Mouse (Mus musculus) stomach, embryonic 15.5 days (tissue): Measurements from ENCODE around the gene Hdac7. TPM values are rescaled to one million over a fixed set of nuclear protein-coding genes. Genes with fewer than 3 reads are reported as not detected.

ENCODE experiments used
- ATAC-seq: fragments of 200-750 bp; cut with Nextera tagmentation; 2 replicates; pipeline ENCODE4 v1.8.0; 2017; ENCODE audit warnings: low read depth, moderate number of reproducible peaks, moderate TSS enrichment; ENCODE audit not compliant: insufficient read depth, low FRiP score
- H3K27ac ChIP-seq: fragments of 300-500 bp; sonication (generic); 2 replicates; pipeline ENCODE4 v1.5.1; 2015; ENCODE audit warnings: mild to moderate bottlenecking, inconsistent platforms
- H3K27me3 ChIP-seq: fragments of 300-500 bp; sonication (generic); replicated peaks from 2 replicates; pipeline ENCODE4 v1.6.1; 2015; ENCODE audit warnings: inconsistent platforms
- H3K36me3 ChIP-seq: fragments of 300-500 bp; sonication (generic); 2 replicates; pipeline ENCODE4 v1.6.1; 2015; ENCODE audit warnings: inconsistent platforms
- H3K4me1 ChIP-seq: fragments of 300-500 bp; sonication (generic); 2 replicates; pipeline ENCODE4 v1.6.1; 2015; ENCODE audit warnings: inconsistent platforms
- H3K4me2 ChIP-seq: fragments of 300-500 bp; sonication (generic); 2 replicates; pipeline ENCODE4 v1.6.1; 2015; ENCODE audit warnings: mild to moderate bottlenecking, inconsistent platforms
- H3K4me3 ChIP-seq: fragments of 300-500 bp; sonication (generic); replicated peaks from 2 replicates; pipeline ENCODE4 v1.5.1; 2015; ENCODE audit warnings: inconsistent platforms
- H3K9ac ChIP-seq: fragments of 300-500 bp; sonication (generic); 2 replicates; pipeline ENCODE4 v1.6.1; 2015; ENCODE audit warnings: inconsistent platforms
- H3K9me3 ChIP-seq: fragments of 300-500 bp; sonication (generic); 2 replicates; pipeline ENCODE4 v1.6.1; 2016; ENCODE audit warnings: inconsistent platforms
- WGBS: fragments of 180-500 bp; shearing (Covaris S2); methylation state at CpG from one replicate; pipeline ENCODE4 v1.1.7; 2015; 5-methylcytosine and 5-hydroxymethylcytosine counted together
- polyA plus RNA-seq: library from polyadenylated mRNA; unstranded; fragments of >200 nt; fragmentation: Nextera tagmentation; extraction: Ambion mirVana; gene quantifications from 2 replicates; pipeline ENCODE4 v1.2.1, GENCODE M21; 2015

Hdac7 gene
- polyA plus RNA-seq, 1 experiment from 2014 or later, result 22.1 TPM

DNA sequence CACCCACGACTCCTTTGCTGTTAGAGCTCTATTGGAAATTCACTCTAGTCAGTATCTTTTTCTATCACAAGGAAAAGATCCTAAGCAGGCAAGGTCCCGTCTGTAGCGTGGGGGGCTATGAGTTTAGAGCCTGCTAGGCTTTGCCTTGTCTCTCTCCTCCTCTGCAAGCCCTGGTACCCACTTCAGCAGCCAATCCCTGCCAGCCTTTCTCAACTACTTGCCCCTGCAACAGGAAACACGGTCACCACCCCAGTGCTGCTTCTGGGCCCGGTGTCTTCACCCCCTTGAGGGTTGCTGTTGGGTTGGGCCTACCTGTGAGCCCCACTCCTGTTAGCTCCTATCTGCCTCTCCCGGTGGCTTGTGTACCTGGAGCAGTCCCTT, 22.3 kb downstream of the Hdac7 start:
- WGBS, result 67% methylated on average over 6 of the region's 6 CpGs
- H3K4me2 ChIP-seq, result no peak overlapping the region
- no peak overlapping the region for H3K4me3 ChIP-seq
- H3K27me3 ChIP-seq, result no peaks in the 10 kb centered on the region
- H3K4me1 ChIP-seq, result peaks cover 58% of the 10 kb centered on the region
- peak overlapping the region; percentile 65 for H3K27ac ChIP-seq
- no peak for ATAC-seq
- H3K9me3 ChIP-seq, result no peaks in the 10 kb centered on the region
- H3K9ac ChIP-seq, result no peak overlapping the region
- H3K36me3 ChIP-seq, result no peaks in the 10 kb centered on the region

DNA sequence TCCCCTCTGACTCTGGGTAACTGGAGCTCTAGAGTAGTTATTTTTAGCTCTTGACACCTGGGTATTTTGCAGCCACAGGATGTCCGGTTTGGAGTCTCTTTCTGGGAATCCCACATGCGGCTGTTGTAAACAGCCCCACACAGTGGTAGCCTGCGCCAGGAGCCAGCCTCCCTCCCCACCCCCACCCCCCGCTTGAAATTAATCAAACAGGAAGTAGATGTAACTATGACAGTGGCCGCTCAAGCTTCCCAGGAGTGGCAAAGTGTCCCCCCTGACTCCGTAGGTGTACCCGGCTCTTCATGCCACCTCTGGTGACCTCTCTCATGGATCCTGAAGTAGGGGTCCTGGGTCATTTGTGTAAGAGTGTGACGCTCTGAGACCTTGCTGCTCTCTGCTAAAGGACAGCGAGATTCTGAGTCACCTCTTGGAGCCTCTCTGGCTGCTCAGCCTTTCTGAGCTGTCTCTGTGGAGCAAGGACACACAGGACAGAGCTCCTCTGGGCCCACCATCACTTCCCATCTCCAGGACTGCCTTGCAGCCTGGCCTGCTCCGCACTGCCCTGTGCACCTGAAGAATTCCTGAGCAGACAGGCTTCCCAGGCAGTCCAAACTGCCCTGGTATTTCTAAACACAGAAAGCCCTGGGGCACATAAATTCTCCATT, 22.9 kb downstream of the Hdac7 start:
- H3K36me3 ChIP-seq, result no peaks in the 10 kb centered on the region
- peaks cover 53% of the 10 kb centered on the region for H3K4me1 ChIP-seq
- WGBS, result 30% methylated on average over 10 of the region's 10 CpGs
- no peak for ATAC-seq
- peak overlapping the region; percentile 65 for H3K27ac ChIP-seq
- no peak overlapping the region for H3K9ac ChIP-seq
- H3K9me3 ChIP-seq, result no peaks in the 10 kb centered on the region
- H3K27me3 ChIP-seq, result no peaks in the 10 kb centered on the region
- H3K4me3 ChIP-seq, result no peak overlapping the region
- peak overlapping the region; percentile 11; the same call in 1 of the 2 replicates for H3K4me2 ChIP-seq

DNA sequence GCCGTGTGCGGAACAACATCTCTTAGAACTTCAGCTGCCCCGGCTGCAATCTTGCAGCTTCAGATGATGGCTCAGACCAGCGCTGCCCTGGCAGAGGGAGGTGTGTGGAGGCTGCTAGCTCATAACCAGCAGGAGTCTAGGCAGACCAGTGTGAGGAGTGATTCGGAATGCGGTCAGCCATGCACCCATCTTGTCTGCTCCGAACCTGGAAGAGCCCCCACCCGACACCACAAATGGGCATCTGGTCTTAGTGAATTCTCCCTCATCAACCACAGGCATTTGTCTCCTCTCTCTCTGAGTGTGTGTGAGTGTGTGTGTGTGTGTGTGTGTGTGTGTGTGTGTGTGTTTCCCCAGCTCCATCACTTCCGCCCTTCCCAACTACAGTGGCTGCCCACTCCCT, 24.4 kb downstream of the Hdac7 start:
- 81% methylated on average over 9 of the region's 9 CpGs for WGBS
- H3K27ac ChIP-seq, result no peak overlapping the region
- ATAC-seq, result no peak

DNA sequence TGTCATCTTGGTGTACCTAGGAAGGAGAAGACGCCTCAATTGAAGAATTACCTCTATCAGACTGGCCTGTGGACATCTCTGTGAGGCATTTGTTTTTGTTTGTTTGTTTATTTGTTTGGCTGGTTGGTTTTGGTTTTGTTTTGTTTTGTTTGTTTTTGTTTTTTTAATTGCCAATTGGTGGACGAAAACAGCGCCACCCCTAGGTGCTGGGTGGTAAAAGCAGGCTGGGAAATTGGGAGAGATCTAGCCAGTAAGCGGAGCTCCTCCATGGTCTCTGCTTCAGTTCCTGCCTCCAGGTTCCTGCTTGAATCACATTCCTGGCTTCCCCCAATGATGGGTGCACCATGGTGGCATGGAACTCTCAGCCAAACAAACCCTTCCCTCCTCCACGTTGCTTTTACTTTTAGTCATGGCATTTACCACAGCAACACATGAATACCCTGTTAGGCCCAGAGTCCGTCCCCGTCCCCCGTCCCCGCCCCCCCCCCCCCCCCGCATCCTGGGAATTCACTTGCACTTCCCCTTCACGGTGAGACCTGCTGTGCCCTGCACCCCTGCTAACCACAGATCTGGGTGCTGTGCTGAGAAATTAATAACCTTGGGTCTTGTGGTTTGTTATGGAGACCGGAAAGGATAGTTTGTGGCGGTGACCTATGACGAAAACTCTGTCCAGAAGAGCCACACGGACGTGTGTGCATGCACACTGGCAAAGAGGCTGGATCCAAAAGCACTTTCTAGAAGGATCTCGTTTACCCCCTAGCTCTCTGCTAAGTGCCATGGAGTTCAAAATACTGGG, 27.9 kb downstream of the Hdac7 start:
- no peak for ATAC-seq
- no peak overlapping the region for H3K9ac ChIP-seq
- no peaks in the 10 kb centered on the region for H3K9me3 ChIP-seq
- 0 out of 2 replicates have a peak, but pooled peaks cover under 1% of the 10 kb centered on the region for H3K36me3 ChIP-seq
- H3K4me3 ChIP-seq, result no peak overlapping the region
- H3K27ac ChIP-seq, result no peak overlapping the region
- H3K27me3 ChIP-seq, result no peaks in the 10 kb centered on the region
- H3K4me2 ChIP-seq, result no peak overlapping the region
- WGBS, result 90% methylated on average over 16 of the region's 17 CpGs
- peaks cover 41% of the 10 kb centered on the region for H3K4me1 ChIP-seq

More for the DNA sequence above, 24.4 kb downstream of the Hdac7 start:
- H3K4me2 ChIP-seq, result no peak overlapping the region
- no peaks in the 10 kb centered on the region for H3K36me3 ChIP-seq
- H3K27me3 ChIP-seq, result no peaks in the 10 kb centered on the region
- H3K4me1 ChIP-seq, result peaks cover 39% of the 10 kb centered on the region
- H3K9ac ChIP-seq, result no peak overlapping the region
- H3K4me3 ChIP-seq, result no peak overlapping the region
- no peaks in the 10 kb centered on the region for H3K9me3 ChIP-seq

DNA sequence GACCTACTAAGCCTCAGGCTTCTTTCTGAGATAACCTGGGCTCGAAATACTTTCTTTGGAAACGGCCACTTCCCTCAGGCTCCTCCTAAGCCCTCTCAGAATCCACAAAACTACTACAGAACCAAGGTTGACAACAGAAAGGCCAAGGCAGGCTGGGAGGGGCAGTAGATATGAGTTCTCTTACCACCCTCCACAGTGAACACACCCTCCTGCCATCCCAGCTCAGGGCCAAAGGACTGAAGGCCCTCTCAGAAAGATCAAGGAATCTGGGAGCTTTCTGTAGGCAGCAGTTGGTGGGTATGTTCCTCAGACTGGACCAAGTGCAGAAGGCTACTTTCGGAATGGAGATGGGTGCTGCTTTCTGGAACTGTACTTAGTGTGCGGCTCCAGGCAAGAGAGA, 29.0 kb downstream of the Hdac7 start:
- Histone ChIP-seq H3K36me3 (peaks cover 11% of the 10 kb centered on the region), H3K9ac (no peak overlapping the region), H3K4me3 (no peak overlapping the region), H3K9me3 (no peaks in the 10 kb centered on the region), H3K27ac (no peak overlapping the region), H3K4me2 (no peak overlapping the region), H3K27me3 (no peaks in the 10 kb centered on the region), H3K4me1 (peaks cover 30% of the 10 kb centered on the region)
- WGBS, result 92% methylated on average over 4 of the region's 4 CpGs
- no peak for ATAC-seq

DNA sequence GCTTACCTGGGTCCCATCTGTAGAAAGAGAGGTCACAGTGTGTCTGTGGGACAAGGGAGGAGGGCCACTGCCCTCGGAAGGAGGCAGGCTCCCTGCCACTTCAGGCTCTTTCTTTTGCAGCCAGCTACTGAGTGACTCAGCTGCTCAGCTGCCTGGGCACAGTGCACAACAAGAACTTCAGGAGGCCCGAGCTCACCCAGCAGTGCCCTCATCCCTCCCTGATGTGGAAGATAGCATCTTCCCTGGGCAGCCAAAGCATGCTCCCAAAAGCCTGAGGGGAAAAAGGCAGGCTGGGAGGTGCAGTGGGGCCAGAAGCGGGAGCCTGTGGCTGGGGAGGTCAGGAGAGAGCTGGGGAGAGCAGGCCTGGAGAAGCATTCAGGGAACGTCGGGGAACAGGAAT, 29.6 kb downstream of the Hdac7 start:
- H3K4me2 ChIP-seq, result no peak overlapping the region
- H3K9ac ChIP-seq, result no peak overlapping the region
- H3K36me3 ChIP-seq, result peaks cover 16% of the 10 kb centered on the region
- no peak for ATAC-seq
- no peaks in the 10 kb centered on the region for H3K9me3 ChIP-seq
- H3K27ac ChIP-seq, result no peak overlapping the region
- WGBS, result 53% methylated on average over 5 of the region's 5 CpGs
- H3K27me3 ChIP-seq, result no peaks in the 10 kb centered on the region
- H3K4me3 ChIP-seq, result no peak overlapping the region
- peaks cover 30% of the 10 kb centered on the region for H3K4me1 ChIP-seq

DNA sequence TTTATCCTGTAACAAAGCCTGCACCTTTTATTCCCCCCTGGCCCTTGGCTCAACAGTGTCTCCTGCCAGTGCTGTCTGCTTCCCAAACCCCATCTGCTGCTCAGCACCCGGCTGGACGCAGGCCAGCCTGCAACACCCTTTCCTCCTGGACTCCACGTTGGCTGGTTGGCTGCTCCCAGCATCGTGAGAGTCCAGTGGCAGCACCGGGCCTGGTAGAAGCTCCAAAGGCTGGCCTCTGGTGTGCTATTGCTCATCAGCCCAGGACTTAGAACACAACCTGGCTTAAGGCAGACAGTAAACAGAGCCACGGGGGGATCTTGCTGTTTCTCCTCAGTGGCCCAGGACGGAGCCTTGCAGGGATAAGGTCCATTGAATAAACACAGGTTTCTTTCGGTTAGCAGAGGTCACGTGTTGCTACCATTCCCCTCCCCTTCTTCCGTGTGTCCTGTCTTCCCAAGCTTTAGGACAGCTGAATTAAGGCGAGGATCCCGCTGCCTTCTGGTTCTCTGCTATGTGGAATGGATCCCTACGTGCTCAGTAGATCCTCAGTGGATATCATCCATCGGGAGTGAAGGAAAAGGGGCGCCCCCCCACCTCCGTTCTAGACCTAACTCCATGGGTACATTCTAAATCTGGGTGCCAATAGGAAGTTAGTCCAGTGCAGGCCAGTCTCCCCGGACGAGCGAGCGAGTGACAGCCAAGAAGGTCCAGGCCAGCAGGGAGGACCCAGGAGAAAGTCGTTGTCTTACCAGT, 30.7 kb downstream of the Hdac7 start:
- H3K4me1 ChIP-seq, result peaks cover 30% of the 10 kb centered on the region
- WGBS, result 39% methylated on average over 21 of the region's 21 CpGs
- peaks cover 26% of the 10 kb centered on the region for H3K36me3 ChIP-seq
- H3K27me3 ChIP-seq, result no peaks in the 10 kb centered on the region
- no peak for ATAC-seq
- H3K27ac ChIP-seq, result peak overlapping the region; percentile 18; the same call in 1 of the 2 replicates
- no peak overlapping the region for H3K4me3 ChIP-seq
- H3K9me3 ChIP-seq, result no peaks in the 10 kb centered on the region
- no peak overlapping the region for H3K9ac ChIP-seq
- peak overlapping the region; percentile 13; the same call in 1 of the 2 replicates for H3K4me2 ChIP-seq

DNA sequence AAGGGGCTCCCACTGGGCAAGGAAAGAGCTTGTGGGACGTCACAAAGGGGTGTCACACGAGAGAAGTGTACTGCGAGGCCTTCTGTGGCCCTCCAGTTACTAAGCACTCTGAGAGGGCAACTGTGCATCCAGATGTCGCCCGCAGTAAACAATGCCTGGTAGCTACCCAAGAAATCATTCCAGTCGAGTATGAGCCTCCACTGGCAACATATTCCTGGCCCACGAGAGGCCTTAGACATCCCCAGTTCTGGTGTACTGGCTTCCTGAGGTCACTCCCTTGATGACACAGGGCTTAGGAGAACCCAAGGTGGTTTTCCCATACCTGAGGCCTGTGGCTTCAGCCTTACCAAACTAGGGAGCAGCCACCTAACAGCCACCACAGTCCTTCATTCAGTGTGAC, 31.4 kb downstream of the Hdac7 start:
- WGBS, result 64% methylated on average over 7 of the region's 7 CpGs
- peaks cover 30% of the 10 kb centered on the region for H3K4me1 ChIP-seq
- H3K4me3 ChIP-seq, result no peak overlapping the region
- peaks cover 27% of the 10 kb centered on the region for H3K36me3 ChIP-seq
- H3K27ac ChIP-seq, result no peak overlapping the region; the same call in 1 of the 2 replicates
- no peak overlapping the region for H3K4me2 ChIP-seq
- no peaks in the 10 kb centered on the region for H3K9me3 ChIP-seq
- no peak overlapping the region for H3K9ac ChIP-seq
- no peak for ATAC-seq
- no peaks in the 10 kb centered on the region for H3K27me3 ChIP-seq

DNA sequence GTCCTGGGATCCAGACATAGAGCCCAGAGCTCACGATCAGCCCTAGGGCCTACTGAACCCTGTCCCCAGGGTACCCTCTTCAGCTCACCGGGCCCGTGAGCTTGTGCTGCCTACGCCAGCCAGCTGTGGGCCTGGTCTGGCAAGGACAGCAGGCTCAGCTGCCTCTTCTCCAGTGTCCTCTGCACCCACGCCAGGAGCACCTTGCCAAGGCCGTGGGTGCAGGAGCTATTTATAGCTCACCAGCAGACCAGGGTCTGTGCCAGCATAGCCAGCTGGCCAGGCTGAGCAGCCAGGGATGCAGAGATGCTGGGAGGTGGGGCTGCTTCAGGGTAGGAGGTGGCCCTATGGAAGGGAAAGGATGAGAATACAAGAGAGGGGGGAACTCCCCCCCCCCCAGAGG, 32.2 kb downstream of the Hdac7 start:
- 59% methylated on average over 6 of the region's 6 CpGs for WGBS

DNA sequence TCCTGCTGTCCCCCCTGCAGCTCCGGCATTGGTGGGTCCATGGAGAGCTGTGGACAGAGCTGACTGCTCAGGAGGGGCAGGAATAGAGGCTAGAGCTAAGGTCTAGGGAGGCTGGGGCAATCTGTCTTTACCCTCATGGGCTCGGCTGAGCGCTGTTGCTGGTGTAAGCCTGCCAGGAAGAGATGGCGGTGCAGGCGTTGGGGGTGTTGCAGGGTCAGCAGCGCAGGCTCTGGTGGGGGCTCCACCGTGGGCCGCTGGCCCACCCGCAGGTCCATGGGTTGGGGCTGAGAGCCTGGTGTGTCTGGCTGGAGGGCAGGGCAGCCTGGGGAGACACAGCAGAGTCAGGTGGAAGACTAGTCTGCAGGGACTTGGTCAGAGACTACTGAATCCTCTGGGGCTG, 33.0 kb downstream of the Hdac7 start:
- H3K4me3 ChIP-seq, result no peak overlapping the region
- H3K9ac ChIP-seq, result no peak overlapping the region
- no peak overlapping the region for H3K4me2 ChIP-seq
- no peak overlapping the region for H3K27ac ChIP-seq
- H3K36me3 ChIP-seq, result peaks cover 37% of the 10 kb centered on the region
- no peaks in the 10 kb centered on the region for H3K9me3 ChIP-seq
- no peak for ATAC-seq
- H3K4me1 ChIP-seq, result peaks cover 30% of the 10 kb centered on the region
- H3K27me3 ChIP-seq, result no peaks in the 10 kb centered on the region
- WGBS, result 85% methylated on average over 9 of the region's 9 CpGs

More for the DNA sequence above, 32.2 kb downstream of the Hdac7 start:
- no peak overlapping the region for H3K4me2 ChIP-seq
- peaks cover 32% of the 10 kb centered on the region for H3K36me3 ChIP-seq
- H3K27me3 ChIP-seq, result no peaks in the 10 kb centered on the region
- H3K27ac ChIP-seq, result 0 out of 2 replicates have a peak overlapping the region, but pooled peaks have one; percentile 21
- no peaks in the 10 kb centered on the region for H3K9me3 ChIP-seq
- H3K9ac ChIP-seq, result no peak overlapping the region
- H3K4me3 ChIP-seq, result no peak overlapping the region
- 0 out of 2 replicates have a peak, but pooled peaks have one; percentile 32 for ATAC-seq
- H3K4me1 ChIP-seq, result peaks cover 30% of the 10 kb centered on the region

DNA sequence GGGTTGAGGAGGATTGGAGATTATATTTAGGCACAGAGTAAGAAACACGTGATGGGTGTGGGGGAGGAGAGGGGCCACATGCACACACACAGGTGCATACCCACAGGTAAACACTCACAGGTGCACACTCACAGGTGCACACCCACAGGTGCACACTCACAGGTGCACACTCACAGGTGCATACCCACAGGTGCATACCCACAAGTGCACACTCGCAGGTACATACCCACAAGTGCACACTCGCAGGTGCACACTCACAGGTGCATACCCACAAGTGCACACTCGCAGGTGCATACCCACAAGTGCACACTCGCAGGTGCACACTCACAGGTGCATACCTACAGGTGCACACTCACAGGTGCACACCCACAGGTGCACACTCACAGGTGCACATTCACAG, 33.9 kb downstream of the Hdac7 start:
- Histone ChIP-seq H3K27ac (no peak overlapping the region), H3K36me3 (peaks cover 37% of the 10 kb centered on the region), H3K9ac (no peak overlapping the region), H3K4me2 (no peak overlapping the region), H3K4me1 (peaks cover 30% of the 10 kb centered on the region), H3K9me3 (no peaks in the 10 kb centered on the region), H3K4me3 (no peak overlapping the region), H3K27me3 (no peaks in the 10 kb centered on the region)
- ATAC-seq, result no peak
- 88% methylated on average over 5 of the region's 5 CpGs for WGBS

DNA sequence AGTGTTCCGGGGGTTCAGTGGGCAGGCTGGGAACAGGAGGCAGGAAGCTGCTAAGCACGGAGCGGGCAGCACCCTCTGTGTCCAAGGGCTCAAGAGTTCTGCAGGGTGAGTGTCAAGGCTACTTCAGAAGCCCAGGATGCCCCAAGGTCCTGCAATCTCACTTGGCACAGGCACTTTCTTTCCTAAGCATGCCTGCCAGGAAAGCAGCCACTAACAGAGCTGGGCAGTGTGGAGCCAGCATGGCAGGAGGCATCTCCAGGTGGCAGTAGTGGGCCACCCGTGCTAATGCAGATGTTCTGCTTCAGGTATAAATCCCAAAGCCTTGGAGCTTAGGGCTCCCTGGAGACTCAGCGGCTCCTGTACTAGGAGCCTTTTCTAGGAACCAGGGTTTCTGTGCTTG, 34.4 kb downstream of the Hdac7 start:
- H3K4me1 ChIP-seq, result peaks cover 30% of the 10 kb centered on the region
- H3K27ac ChIP-seq, result no peak overlapping the region
- no peaks in the 10 kb centered on the region for H3K9me3 ChIP-seq
- no peak for ATAC-seq
- WGBS, result 81% methylated on average over 5 of the region's 5 CpGs
- H3K27me3 ChIP-seq, result no peaks in the 10 kb centered on the region
- no peak overlapping the region for H3K4me3 ChIP-seq
- peaks cover 38% of the 10 kb centered on the region for H3K36me3 ChIP-seq
- no peak overlapping the region for H3K4me2 ChIP-seq
- H3K9ac ChIP-seq, result no peak overlapping the region
